Mouse (Mus musculus): ENCODE measurements around the gene Slc44a2.

Gene Slc44a2

DNA sequence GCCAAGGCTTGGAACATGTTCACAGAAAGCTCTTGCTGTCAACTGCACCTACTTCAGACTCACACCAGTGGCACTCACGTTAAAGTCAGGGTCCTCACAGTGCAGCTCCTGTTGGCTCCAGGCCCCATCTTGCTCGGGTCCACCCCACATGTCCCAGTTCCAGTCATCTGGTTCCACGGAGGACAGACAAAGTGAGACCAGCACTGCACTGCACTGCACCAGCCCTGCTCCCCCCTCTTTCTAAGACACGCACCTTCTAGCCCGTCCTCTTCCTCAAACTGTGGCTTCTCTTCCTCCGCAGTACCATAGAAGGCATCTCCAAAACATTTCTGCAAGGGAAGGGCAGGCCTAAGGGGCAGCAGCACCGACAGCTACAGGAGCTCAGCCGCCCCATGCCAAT, 44.2 kb upstream of the Slc44a2 start:
- Histone ChIP-seq H3K36me3 (ENCODE audit: insufficient read depth, low read length) (peaks cover 99% of the 10 kb centered on the region), H3K4me3 (replicated peaks; ENCODE audit: low read length) (no peak overlapping the region), H3K9me3 (ENCODE audit: low read length) (peaks cover 6% of the 10 kb centered on the region; the same call in 1 of the 2 replicates), H3K27me3 (ENCODE audit: insufficient read depth, low read length) (no peaks in the 10 kb centered on the region), H3K4me1 (replicated peaks; ENCODE audit: low read depth, low read length) (peaks cover 68% of the 10 kb centered on the region)
- TF ChIP-seq POU5F1 (IDR thresholded peaks at IDR 0.05; ENCODE audit: borderline replicate concordance, low read length): no peak
- no peak for TF ChIP-seq NANOG (IDR thresholded peaks at IDR 0.05; ENCODE audit: borderline replicate concordance, low read length)
- TF ChIP-seq CTCF (conservative IDR thresholded peaks at IDR 0.05; ENCODE audit: low read length): no peak

GRCm38 (mm10) chr9:21277776-21278175, 42.7 kb upstream of the Slc44a2 start:
- H3K36me3 ChIP-seq (ENCODE audit: insufficient read depth, low read length): peaks cover 99% of the 10 kb centered on the region
- peaks cover 6% of the 10 kb centered on the region; the same call in 1 of the 2 replicates for H3K9me3 ChIP-seq (ENCODE audit: low read length)
- no peak for TF ChIP-seq POU5F1 (IDR thresholded peaks at IDR 0.05; ENCODE audit: borderline replicate concordance, low read length)
- TF ChIP-seq CTCF (conservative IDR thresholded peaks at IDR 0.05; ENCODE audit: low read length): no peak
- no peak for TF ChIP-seq NANOG (IDR thresholded peaks at IDR 0.05; ENCODE audit: borderline replicate concordance, low read length)
- peaks cover 58% of the 10 kb centered on the region for H3K4me1 ChIP-seq (replicated peaks; ENCODE audit: low read depth, low read length)
- H3K4me3 ChIP-seq (replicated peaks; ENCODE audit: low read length): no peak overlapping the region
- no peaks in the 10 kb centered on the region for H3K27me3 ChIP-seq (ENCODE audit: insufficient read depth, low read length)

GRCm38 (mm10) chr9:21283591-21283990, 36.9 kb upstream of the Slc44a2 start:
- peaks cover 84% of the 10 kb centered on the region for H3K36me3 ChIP-seq (ENCODE audit: insufficient read depth, low read length)
- no peaks in the 10 kb centered on the region for H3K9me3 ChIP-seq (ENCODE audit: low read length)
- H3K27me3 ChIP-seq (ENCODE audit: insufficient read depth, low read length): no peaks in the 10 kb centered on the region
- H3K4me3 ChIP-seq (replicated peaks; ENCODE audit: low read length): no peak overlapping the region
- TF ChIP-seq POU5F1 (IDR thresholded peaks at IDR 0.05; ENCODE audit: borderline replicate concordance, low read length): no peak
- TF ChIP-seq CTCF (conservative IDR thresholded peaks at IDR 0.05; ENCODE audit: low read length): peak; percentile 35
- peaks cover 62% of the 10 kb centered on the region for H3K4me1 ChIP-seq (replicated peaks; ENCODE audit: low read depth, low read length)

- Histone ChIP-seq H3K4me1 (replicated peaks; ENCODE audit: low read depth, low read length) (peaks cover 62% of the 10 kb centered on the region), H3K9me3 (ENCODE audit: low read length) (no peaks in the 10 kb centered on the region), H3K36me3 (ENCODE audit: insufficient read depth, low read length) (peaks cover 84% of the 10 kb centered on the region), H3K27me3 (ENCODE audit: insufficient read depth, low read length) (no peaks in the 10 kb centered on the region), H3K4me3 (replicated peaks; ENCODE audit: low read length) (no peak overlapping the region)
- no peak for TF ChIP-seq CTCF (conservative IDR thresholded peaks at IDR 0.05; ENCODE audit: low read length)
- TF ChIP-seq NANOG (IDR thresholded peaks at IDR 0.05; ENCODE audit: borderline replicate concordance, low read length): no peak
- TF ChIP-seq POU5F1 (IDR thresholded peaks at IDR 0.05; ENCODE audit: borderline replicate concordance, low read length): no peak
These were observed 36.5 kb upstream of the Slc44a2 start for GRCm38 (mm10) chr9:21283994-21284393.

DNA sequence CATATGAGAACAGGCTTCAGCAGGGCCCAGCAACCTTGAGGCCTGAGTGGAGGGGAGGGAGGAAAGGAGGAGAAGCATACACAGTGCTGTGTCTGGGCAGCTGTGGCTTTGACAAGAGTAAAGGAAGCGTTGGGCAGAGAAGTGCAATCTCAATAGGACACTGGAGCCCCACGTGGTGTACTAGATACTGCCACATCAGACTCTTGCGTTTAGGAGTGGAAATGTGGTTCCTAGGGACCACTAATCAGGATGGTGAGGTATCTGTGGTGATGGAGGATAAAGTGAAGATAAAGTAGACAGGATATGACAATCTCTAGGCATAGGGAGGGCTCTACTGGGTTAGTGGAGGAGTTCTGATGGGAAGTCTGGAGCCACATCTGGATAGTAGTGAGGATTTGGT, 33.7 kb upstream of the Slc44a2 start:
- Histone ChIP-seq H3K4me1 (replicated peaks; ENCODE audit: low read depth, low read length) (peaks cover 63% of the 10 kb centered on the region), H3K9me3 (ENCODE audit: low read length) (no peaks in the 10 kb centered on the region), H3K27me3 (ENCODE audit: insufficient read depth, low read length) (no peaks in the 10 kb centered on the region), H3K36me3 (ENCODE audit: insufficient read depth, low read length) (peaks cover 61% of the 10 kb centered on the region), H3K4me3 (replicated peaks; ENCODE audit: low read length) (peak overlapping the region; percentile 98)
- TF ChIP-seq CTCF (conservative IDR thresholded peaks at IDR 0.05; ENCODE audit: low read length) (no peak), POU5F1 (IDR thresholded peaks at IDR 0.05; ENCODE audit: borderline replicate concordance, low read length) (no peak), NANOG (IDR thresholded peaks at IDR 0.05; ENCODE audit: borderline replicate concordance, low read length) (no peak)

GRCm38 (mm10) chr9:21287571-21288402, 32.7 kb upstream of the Slc44a2 start, which contains the start of gene Kri1:
Kri1 (minus strand) TSS chr9:21287969.
- Histone ChIP-seq H3K4me1 (replicated peaks; ENCODE audit: low read depth, low read length) (peaks cover 64% of the 10 kb centered on the region), H3K9me3 (ENCODE audit: low read length) (no peaks in the 10 kb centered on the region), H3K36me3 (ENCODE audit: insufficient read depth, low read length) (peaks cover 51% of the 10 kb centered on the region), H3K27me3 (ENCODE audit: insufficient read depth, low read length) (no peaks in the 10 kb centered on the region), H3K4me3 (replicated peaks; ENCODE audit: low read length) (peak within 1 kb of the TSS; percentile 98)
- TF ChIP-seq NANOG (IDR thresholded peaks at IDR 0.05; ENCODE audit: borderline replicate concordance, low read length) (no peak), CTCF (conservative IDR thresholded peaks at IDR 0.05; ENCODE audit: low read length) (no peak), POU5F1 (IDR thresholded peaks at IDR 0.05; ENCODE audit: borderline replicate concordance, low read length) (no peak)

DNA sequence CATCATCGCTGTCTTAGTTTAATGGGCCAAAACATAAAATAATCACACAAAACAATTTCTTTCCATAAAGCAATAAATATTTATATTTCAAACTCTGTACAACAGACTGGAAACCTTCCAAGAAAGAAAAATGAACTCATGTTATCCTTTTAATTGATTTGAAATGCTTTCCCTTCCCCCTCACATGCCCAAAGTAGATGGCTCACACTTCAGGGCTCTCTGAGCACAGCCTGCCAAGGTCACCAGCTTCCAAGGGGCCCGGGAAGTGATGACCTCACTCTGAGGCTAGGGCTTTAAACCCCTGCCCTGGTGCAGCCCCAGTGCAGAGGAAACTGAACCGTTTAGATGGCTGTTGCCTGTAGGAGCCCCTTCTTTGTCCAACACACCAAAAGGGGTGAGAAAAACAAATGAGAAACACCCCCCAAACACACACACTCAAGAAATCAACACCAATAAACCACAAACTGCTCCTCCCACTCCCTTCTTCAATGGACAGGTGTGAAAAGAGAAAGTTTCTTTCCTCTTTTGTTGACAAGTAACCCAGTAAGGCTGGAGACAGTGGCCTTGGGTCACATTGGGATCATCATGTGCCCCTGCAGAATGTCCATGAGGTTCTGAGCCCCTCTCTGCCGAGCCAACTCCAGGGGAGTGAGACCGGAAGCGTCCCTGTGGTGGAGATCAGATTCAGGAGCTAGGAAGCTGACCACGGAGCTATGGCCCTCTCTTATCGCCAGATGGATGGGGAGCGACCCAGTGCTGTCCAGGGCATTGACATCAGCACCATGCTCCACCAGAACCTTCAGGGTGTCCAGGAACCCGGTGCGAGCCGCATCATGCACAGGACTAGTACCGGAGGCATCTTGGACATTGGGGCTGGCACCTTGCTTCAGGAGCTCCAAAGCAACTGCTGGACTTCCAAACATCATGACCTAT, 31.8 kb upstream of the Slc44a2 start:
- TF ChIP-seq POU5F1 (IDR thresholded peaks at IDR 0.05; ENCODE audit: borderline replicate concordance, low read length) (no peak), NANOG (IDR thresholded peaks at IDR 0.05; ENCODE audit: borderline replicate concordance, low read length) (no peak), CTCF (conservative IDR thresholded peaks at IDR 0.05; ENCODE audit: low read length) (no peak)
- H3K4me1 ChIP-seq (replicated peaks; ENCODE audit: low read depth, low read length): peaks cover 64% of the 10 kb centered on the region
- peak overlapping the region; percentile 98 for H3K4me3 ChIP-seq (replicated peaks; ENCODE audit: low read length)
- H3K9me3 ChIP-seq (ENCODE audit: low read length): no peaks in the 10 kb centered on the region
- no peaks in the 10 kb centered on the region for H3K27me3 ChIP-seq (ENCODE audit: insufficient read depth, low read length)
- H3K36me3 ChIP-seq (ENCODE audit: insufficient read depth, low read length): peaks cover 42% of the 10 kb centered on the region

DNA sequence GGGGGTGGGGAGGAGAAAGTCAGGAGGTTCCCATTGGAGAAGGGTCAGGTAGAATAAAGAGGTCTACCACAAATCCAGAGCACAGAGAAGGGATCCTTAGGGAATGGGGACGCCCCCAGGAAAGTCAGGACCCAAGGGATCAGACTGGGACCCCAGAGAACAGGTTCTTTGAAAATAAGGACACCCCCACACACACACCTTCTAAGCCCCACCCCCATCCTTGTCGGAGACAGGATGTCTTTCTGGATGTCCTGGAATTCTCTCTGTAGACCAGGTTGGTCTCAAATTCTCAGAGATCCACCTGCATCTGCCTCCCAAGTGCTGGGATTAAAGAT, 31.2 kb upstream of the Slc44a2 start:
- H3K4me3 ChIP-seq (replicated peaks; ENCODE audit: low read length): no peak overlapping the region
- no peaks in the 10 kb centered on the region for H3K27me3 ChIP-seq (ENCODE audit: insufficient read depth, low read length)
- peaks cover 61% of the 10 kb centered on the region for H3K4me1 ChIP-seq (replicated peaks; ENCODE audit: low read depth, low read length)
- H3K9me3 ChIP-seq (ENCODE audit: low read length): no peaks in the 10 kb centered on the region
- no peak for TF ChIP-seq NANOG (IDR thresholded peaks at IDR 0.05; ENCODE audit: borderline replicate concordance, low read length)
- TF ChIP-seq POU5F1 (IDR thresholded peaks at IDR 0.05; ENCODE audit: borderline replicate concordance, low read length): no peak
- no peak for TF ChIP-seq CTCF (conservative IDR thresholded peaks at IDR 0.05; ENCODE audit: low read length)
- H3K36me3 ChIP-seq (ENCODE audit: insufficient read depth, low read length): peaks cover 35% of the 10 kb centered on the region
